Mouse (Mus musculus) bone marrow, adult 2 months (tissue): ENCODE data around the gene Ovol3. TPM values are rescaled to one million over a fixed set of nuclear protein-coding genes. Genes with fewer than 3 reads are reported as not detected.
"Not testable (repeated sequence)": the region's sequence is repeated elsewhere in the genome, so short reads cannot be mapped to it uniquely, and the experiment has no call there.

Source experiments
- H3K27ac ChIP-seq: fragments of 200-500 bp; 2 replicates; pipeline ENCODE4 v1.5.1; 2012; ENCODE audit warnings: low read depth, mild to moderate bottlenecking, control low read depth, inconsistent platforms, low read length; ENCODE audit not compliant: control insufficient read depth, poor library complexity, insufficient read depth
- H3K4me1 ChIP-seq: fragments of 200-500 bp; 2 replicates; pipeline ENCODE4 v1.6.1; 2011; ENCODE audit warnings: low read length; ENCODE audit not compliant: control insufficient read depth, insufficient read depth
- H3K4me3 ChIP-seq: fragments of 200-500 bp; replicated peaks from 2 replicates; pipeline ENCODE3; 2011; ENCODE audit warnings: mild to moderate bottlenecking, low read depth, low read length, control low read depth; ENCODE audit not compliant: control insufficient read depth
- CTCF ChIP-seq: fragments of 200-500 bp; IDR thresholded peaks from 2 replicates; pipeline ENCODE4 v1.5.1; 2011; ENCODE audit warnings: low read length, control low read depth; ENCODE audit not compliant: control insufficient read depth, insufficient read depth
- POLR2A ChIP-seq: fragments of 200-500 bp; IDR thresholded peaks from 2 replicates; pipeline ENCODE4 v1.6.1; 2011; ENCODE audit warnings: low read depth, mild to moderate bottlenecking, control low read depth, low read length, borderline replicate concordance; ENCODE audit not compliant: control insufficient read depth
- WGBS: fragments of 180-500 bp; shearing (Covaris S2); methylation state at CpG from one replicate; pipeline ENCODE4 v1.1.7; 2018; 5-methylcytosine and 5-hydroxymethylcytosine counted together
- polyA plus RNA-seq: library from polyadenylated mRNA; stranded (reverse); fragments of >200 nt; gene quantifications from 2 replicates; pipeline ENCODE4 v1.2.4, GENCODE M21; 2011; ENCODE audit warnings: low replicate concordance; ENCODE audit not compliant: missing spikeins, insufficient read depth, insufficient read length

Ovol3 gene
- polyA plus RNA-seq, 1 experiment, result not detected

- Histone ChIP-seq H3K4me3 (no peak overlapping the region), H3K27ac (no peak overlapping the region), H3K4me1 (no peaks in the 10 kb centered on the region)
- TF ChIP-seq CTCF (no peak), POLR2A (no peak)
- 81% methylated on average over 4 of the region's 4 CpGs for WGBS
Observed at GRCm38 (mm10) chr7:30269641-30270040, 34.1 kb upstream of the Ovol3 start.

- 91% methylated on average over 3 of the region's 3 CpGs for WGBS
- no peak overlapping the region for H3K27ac ChIP-seq
- TF ChIP-seq CTCF (no peak), POLR2A (no peak)
- no peak overlapping the region for H3K4me3 ChIP-seq
- H3K4me1 ChIP-seq, result no peaks in the 10 kb centered on the region
Observed at GRCm38 (mm10) chr7:30266780-30267179, 31.3 kb upstream of the Ovol3 start.

- no peak overlapping the region for H3K27ac ChIP-seq
- no peaks in the 10 kb centered on the region for H3K4me1 ChIP-seq
- 80% methylated on average over 7 of the region's 7 CpGs for WGBS
- TF ChIP-seq CTCF (no peak), POLR2A (no peak)
- no peak overlapping the region for H3K4me3 ChIP-seq
Observed at GRCm38 (mm10) chr7:30265935-30266334, 30.4 kb upstream of the Ovol3 start.

- Histone ChIP-seq H3K4me3 (no peak overlapping the region), H3K4me1 (no peaks in the 10 kb centered on the region), H3K27ac (no peak overlapping the region)
- WGBS, result 78% methylated on average over 5 of the region's 5 CpGs
- TF ChIP-seq CTCF, result no peak
- TF ChIP-seq POLR2A, result no peak
Observed at GRCm38 (mm10) chr7:30265531-30265930, 30.0 kb upstream of the Ovol3 start.

- Histone ChIP-seq H3K4me1 (no peaks in the 10 kb centered on the region), H3K4me3 (no peak overlapping the region), H3K27ac (no peak overlapping the region)
- no peak for TF ChIP-seq POLR2A
- no peak for TF ChIP-seq CTCF
- WGBS, result 56% methylated on average over 2 of the region's 2 CpGs
Observed at GRCm38 (mm10) chr7:30265041-30265440, 29.5 kb upstream of the Ovol3 start.

GRCm38 (mm10) chr7:30251956-30252954 lies 16.7 kb upstream of the Ovol3 start:
- no peak for TF ChIP-seq CTCF
- no peak for TF ChIP-seq POLR2A
- H3K27ac ChIP-seq, result no peak overlapping the region
- 89% methylated on average over 12 of the region's 12 CpGs for WGBS

GRCm38 (mm10) chr7:30237374-30237773 lies 1.8 kb upstream of the Ovol3 start:
- H3K4me3 ChIP-seq, H3K27ac ChIP-seq, H3K4me1 ChIP-seq: not testable (repeated sequence)
- 84% methylated on average over 3 of the region's 3 CpGs for WGBS

More at GRCm38 (mm10) chr7:30251956-30252954, 16.7 kb upstream of the Ovol3 start:
- H3K4me1 ChIP-seq, result no peaks in the 10 kb centered on the region
- no peak overlapping the region for H3K4me3 ChIP-seq

- no peak overlapping the region for H3K4me3 ChIP-seq
- no peak overlapping the region for H3K27ac ChIP-seq
- peaks cover 1% of the 10 kb centered on the region; the same call in 1 of the 2 replicates for H3K4me1 ChIP-seq
- TF ChIP-seq CTCF (no peak), POLR2A (no peak)
- WGBS, result 84% methylated on average over 8 of the region's 8 CpGs
Observed at GRCm38 (mm10) chr7:30235091-30235490, 434 bp downstream of the Ovol3 start.
